Mouse (Mus musculus) kidney, postnatal 4 days (tissue): Measurements from ENCODE around the gene Pecam1.
"Not testable (repeated sequence)": the region's sequence is repeated elsewhere in the genome, so short reads cannot be mapped to it uniquely, and the experiment has no call there.

Experiments
- DNase-seq, 2 experiments: peaks; one replicate each; pipeline ENCODE4 v3.0.0; 2021; ENCODE audit warnings: mixed read lengths in 2 of 2

Pecam1 gene

GRCm38 (mm10) chr11:106770195-106770974 is 20.0 kb upstream of the Pecam1 start:
- peak; percentile 52 to 61 for DNase-seq

GRCm38 (mm10) chr11:106767516-106767915 is 17.1 kb upstream of the Pecam1 start:
- DNase-seq, result no peak

- DNase-seq, result no peak
Observed at GRCm38 (mm10) chr11:106766611-106767162, 16.3 kb upstream of the Pecam1 start.

GRCm38 (mm10) chr11:106762800-106763185 is 12.4 kb upstream of the Pecam1 start:
- no peak for DNase-seq

GRCm38 (mm10) chr11:106762139-106762799 is 11.8 kb upstream of the Pecam1 start:
- DNase-seq, result peak; percentile 61 to 76

DNA sequence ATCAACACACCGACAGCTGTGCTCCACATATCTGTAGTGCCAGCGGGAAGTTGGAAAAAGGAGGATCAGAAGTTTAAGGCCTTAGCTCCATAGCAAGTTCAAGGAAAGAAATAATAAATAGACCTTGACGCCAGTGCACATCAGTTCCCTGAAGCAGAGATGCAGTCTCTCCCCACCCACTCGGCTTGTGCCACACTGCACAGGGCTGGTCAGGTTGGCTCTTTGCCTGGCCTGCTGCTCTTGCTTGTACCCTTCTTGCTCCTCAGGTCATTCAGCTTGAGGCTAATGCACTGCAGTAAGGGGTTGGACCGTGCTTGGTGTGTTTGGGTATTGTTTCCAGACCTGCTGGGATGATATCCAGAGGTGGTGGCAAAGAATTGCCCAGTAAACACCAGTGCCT is 10.1 kb upstream of the Pecam1 start:
- DNase-seq, result no peak

DNA sequence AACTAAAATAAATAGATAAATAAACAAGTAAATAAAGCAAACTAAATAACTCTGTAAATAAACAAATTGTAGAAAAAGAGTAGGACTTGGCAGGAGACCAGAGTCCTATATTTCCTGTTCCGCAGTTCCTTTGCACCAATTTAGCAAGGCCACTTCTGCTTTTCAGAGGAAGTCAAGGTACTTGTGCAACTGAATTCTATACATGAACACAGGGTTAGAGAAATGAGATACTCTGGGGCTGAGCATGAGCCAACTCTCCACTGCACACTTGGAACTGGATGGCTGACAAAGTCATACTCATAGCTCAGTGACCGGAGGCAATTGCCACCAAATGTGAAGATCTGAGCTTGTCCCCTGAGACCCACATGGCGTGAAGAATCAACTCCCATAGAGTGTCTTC is 8.6 kb upstream of the Pecam1 start:
- no peak for DNase-seq

- DNase-seq, result no peak
Observed at GRCm38 (mm10) chr11:106755583-106755982, 5.2 kb upstream of the Pecam1 start.

DNA sequence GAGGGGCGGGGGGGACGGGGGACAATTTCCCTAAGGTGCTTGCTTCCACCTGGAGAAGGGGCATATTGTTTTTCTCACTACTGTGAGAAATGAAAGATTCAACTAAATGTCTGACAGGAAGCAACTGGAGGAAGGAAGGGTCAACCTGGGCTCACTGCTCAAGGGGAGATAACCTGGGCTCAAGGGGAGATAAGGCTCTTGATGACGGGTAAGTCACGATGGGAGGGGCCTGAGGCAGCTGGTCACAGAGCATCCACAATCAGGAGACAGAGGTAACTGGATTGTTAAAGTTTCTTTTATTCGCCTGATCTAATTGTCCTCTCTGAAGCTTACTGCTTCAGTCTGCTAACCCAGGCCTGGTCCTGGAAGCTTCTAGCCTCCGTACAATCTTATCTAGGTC is 2.9 kb upstream of the Pecam1 start:
- no peak for DNase-seq

- DNase-seq, result no peak
Observed at GRCm38 (mm10) chr11:106752103-106752502, 1.7 kb upstream of the Pecam1 start.

DNA sequence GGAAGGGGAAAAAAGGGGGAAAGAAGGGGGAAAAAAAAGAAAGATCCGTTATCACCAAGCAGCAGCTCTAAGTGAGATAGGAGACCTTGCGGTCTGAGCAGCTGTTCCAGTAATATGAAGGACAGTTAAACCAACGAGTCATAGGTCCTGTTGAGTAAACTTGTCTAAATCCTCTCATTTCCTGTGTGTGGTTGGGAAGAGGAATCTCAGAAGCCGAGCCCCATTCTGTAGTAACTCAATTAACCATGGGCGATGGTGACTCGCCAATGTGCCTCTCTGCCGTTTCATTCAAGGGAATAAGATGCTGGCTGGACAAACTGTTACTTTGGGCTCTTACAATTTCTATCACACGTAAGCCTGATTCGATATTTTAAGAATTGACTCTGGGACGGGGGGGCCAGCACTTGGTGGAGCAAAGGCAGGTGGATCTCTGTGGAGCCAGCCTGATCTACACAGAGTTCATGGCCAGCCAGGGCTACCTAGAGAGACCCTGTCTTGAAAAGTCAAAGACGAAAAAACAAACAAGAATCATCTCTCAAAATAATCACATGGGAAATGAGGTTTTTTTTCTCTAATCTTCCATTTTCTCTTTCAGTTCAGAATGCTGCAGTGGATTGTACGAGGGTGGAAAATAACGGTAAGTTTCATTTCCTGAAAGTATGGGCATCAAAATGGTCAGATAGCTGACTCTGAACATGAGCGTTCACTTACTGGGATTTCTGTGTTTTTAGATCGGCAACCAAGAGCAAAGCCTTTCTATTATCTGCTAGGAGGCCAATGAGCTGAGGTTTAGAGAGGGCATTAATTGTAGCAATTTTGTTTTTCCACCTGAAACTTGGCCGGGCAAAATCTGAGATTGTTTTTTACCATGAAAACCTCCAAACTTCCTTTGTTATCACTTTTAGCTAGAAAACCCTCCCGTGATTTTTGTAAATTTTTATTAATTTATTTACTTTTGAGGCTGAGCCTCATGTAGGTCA is 901 bp upstream of the Pecam1 start, which contains the start of gene Milr1:
Gene Milr1, plus strand, starts transcription at position 188 of the 980 bp plus-strand sequence.
- DNase-seq, result no peak

DNA sequence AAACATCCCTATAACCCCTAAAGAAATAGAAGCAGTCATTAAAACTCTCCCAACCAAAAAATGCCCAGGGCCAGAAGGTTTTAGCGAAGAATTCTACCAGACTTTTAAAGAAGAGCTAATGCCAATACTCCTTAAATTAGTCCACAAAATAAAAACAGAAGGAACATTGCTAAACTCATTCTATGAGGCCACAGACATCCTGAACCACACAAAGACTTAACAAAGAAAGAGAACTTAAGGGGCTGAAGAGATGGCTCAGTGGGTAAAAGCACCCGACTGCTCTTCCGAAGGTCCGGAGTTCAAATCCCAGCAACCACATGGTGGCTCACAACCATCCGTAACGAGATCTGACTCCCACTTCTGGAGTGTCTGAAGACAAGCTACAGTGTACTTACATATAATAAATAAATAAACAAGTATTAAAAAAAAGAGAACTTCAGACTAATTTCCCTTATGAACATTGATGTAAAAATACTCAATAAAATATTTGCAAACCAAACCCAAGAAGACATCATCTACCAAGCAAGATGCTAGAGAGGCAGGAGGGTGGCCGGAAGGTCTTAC is 789 bp downstream of the Pecam1 start:
- DNase-seq, result not testable (repeated sequence)

- DNase-seq, result no peak
Observed at GRCm38 (mm10) chr11:106744949-106745348, 5.5 kb downstream of the Pecam1 start.

DNA sequence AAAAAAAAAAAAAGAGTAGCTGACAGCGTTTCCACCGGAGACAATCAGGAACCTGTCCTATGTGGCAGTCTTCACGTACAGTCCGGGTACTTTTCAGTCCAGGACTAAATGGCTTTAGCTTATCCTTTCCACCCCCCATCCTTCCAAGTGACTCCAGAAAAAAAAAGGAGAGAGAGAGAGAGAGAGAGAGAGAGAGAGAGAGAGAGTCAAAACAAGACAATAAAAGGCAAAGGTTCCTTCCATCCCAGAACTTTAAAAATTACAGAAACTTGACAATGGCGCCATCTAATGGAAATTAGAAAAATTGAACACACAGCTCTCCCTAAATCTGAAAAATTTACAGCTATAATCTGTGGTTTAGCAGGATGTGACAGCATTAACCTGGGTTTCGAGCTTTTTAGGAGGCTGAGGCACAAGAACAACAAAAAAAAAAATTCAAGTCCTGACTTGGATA is 8.0 kb downstream of the Pecam1 start:
- DNase-seq, result no peak

DNA sequence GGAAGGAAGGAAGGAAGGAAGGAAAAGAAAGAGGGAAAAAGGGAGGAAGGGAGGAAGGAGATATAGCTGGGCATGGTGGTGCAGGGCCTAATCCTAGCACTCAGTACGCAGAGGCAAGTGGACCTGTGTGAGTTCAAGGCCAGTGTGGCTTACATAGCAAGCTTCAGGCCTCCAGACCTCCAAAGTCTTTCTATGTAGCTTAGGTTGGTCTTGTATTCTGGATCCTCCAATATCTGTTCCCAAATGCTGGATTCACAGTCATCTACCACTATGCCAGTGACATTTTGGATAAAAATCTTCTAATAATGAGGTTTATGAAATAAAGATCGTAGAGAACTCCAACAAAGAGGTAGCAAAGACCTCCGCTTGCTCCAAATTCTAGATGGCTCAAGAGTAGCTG is 8.6 kb downstream of the Pecam1 start:
- no peak for DNase-seq

DNA sequence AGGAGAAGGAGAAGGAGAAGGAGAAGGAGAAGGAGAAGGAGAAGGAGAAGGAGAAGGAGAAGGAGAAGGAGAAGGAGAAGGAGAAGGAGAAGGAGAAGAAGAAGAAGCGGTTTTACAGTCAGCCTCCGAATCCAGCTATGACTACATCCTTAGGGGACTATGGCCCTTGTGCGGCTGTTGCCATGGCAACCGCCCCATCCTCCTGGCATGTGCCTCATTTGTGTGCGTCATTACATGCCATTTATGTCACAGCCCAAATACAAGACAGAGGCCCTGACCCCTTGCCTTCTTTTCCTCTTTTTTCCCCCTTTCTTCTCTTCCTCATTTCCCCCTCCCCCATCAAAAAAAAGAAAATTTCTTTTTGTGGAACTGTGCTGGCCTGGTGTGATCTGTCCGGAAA is 9.2 kb downstream of the Pecam1 start:
- DNase-seq, result no peak

GRCm38 (mm10) chr11:106740724-106741123 is 9.7 kb downstream of the Pecam1 start:
- DNase-seq, result not testable (repeated sequence)

DNA sequence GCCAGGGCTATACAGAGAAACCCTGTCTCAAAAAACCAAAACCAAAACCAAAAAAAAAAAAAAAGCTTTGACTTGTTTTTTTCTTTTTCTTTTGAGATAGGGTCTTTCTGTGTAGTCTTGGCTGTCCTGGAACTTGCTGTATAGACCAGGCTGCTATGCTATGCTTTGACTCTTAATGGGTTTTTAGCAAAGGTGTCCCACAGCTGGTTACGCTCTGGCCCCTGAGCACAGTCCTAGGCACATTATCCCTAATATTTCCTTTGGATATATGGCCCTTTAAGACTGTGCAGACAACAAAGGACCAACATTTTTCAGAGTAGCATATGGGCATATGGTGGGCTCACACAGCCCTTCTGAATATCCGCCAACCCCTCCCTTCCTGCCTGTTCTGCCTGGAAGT is 11.3 kb downstream of the Pecam1 start:
- DNase-seq, result no peak

- peak; percentile 42 to 56 for DNase-seq
Observed at GRCm38 (mm10) chr11:106737178-106737621, 13.2 kb downstream of the Pecam1 start.

DNA sequence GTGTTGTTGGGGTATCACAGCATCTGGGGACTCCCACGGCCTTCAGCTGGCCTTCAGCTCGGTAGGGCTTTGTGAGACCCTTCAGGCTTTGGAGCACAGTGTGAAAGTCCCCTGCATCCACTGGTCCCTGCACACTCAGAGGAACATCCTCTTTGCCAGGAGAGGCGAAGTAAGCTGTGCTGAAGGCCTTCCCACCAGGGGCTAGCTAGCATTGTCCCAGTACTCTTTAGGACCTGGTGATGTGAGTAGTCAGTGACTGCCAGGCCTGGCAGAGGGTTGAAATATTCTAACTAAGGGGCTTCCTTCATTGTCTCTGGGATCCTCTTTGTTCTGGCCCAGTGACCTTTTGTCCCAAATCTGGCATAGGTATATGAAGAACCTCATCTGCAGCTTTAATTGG is 13.8 kb downstream of the Pecam1 start:
- no peak for DNase-seq

DNA sequence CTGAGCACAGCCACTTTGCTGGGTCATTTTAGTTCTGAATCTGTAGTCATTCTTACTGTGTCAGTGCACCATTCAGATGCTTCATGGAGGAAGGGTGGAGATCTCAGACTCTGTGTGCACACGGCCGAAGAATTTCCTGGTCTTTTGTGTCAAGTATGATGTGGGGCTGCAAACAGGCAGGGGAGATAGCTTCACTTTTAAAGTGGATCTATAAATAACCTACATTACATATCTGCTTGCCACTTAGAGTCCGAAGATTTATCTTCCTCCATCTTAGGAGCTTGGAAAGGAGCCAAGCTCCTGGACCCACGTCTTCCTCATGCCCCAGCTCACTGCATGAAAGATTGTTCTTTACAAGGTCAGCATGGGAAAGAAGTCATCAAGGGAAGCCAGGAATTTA is 19.7 kb downstream of the Pecam1 start:
- no peak for DNase-seq

- DNase-seq, result no peak
Observed at GRCm38 (mm10) chr11:106729656-106730055, 20.8 kb downstream of the Pecam1 start.
